Mouse (Mus musculus) left cerebral cortex, postnatal 36 days (tissue): ENCODE data around the gene Ctdsp2. TPM values are rescaled to one million over a fixed set of nuclear protein-coding genes. Genes with fewer than 3 reads are reported as not detected.
A peak's percentile ranks its signal among the peaks of the same experiment; 100 is the strongest.

Source experiments
- DNase-seq, 2 experiments: peaks; one replicate each; pipeline ENCODE4 v3.0.0; 2021 to 2022; ENCODE audit warnings: low spot score in 2 of 2, mixed read lengths in 1 of 2
- intact Hi-C: fragments of 180-260 bp; cut with DNase I; formaldehyde crosslinking; loops from one replicate; pipeline ENCODE4 v1.15.1; 2025
- total RNA-seq, 2 experiments: library from RNA; stranded (reverse); gene quantifications; 2 replicates each; pipeline ENCODE4 v1.2.3; 2021

Ctdsp2 gene
- total RNA-seq, 2 experiments from 2014 or later = 72.0 to 74.1 TPM

GRCm38 (mm10) chr10:126985579-126985978 lies 7.1 kb downstream of the Ctdsp2 start:
- intact Hi-C loops = no loop called here
- DNase-seq = no peak

DNA sequence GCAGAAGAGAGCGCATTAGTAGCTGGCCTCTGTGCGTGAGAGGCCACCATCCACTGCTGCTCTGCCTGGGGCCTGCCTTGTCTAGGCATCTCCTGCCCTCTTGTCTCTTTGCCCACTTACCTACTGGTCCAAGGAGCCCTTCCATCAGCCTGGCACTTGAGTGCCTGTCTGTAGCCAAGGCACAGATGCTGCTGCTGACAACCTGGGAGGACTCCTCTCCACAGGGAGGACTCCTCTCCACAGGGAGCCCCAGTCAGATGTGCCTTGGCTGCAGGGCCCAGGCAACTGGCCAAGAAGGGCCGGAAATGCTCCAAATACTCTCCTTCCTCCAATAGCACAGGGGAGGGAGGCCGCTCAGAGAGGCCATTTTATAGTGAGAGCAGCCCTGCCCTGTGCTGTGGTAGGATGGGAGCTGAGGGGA lies 8.0 kb downstream of the Ctdsp2 start:
- peak; percentile 60 to 69 for DNase-seq
- intact Hi-C loops = no loop called here

DNA sequence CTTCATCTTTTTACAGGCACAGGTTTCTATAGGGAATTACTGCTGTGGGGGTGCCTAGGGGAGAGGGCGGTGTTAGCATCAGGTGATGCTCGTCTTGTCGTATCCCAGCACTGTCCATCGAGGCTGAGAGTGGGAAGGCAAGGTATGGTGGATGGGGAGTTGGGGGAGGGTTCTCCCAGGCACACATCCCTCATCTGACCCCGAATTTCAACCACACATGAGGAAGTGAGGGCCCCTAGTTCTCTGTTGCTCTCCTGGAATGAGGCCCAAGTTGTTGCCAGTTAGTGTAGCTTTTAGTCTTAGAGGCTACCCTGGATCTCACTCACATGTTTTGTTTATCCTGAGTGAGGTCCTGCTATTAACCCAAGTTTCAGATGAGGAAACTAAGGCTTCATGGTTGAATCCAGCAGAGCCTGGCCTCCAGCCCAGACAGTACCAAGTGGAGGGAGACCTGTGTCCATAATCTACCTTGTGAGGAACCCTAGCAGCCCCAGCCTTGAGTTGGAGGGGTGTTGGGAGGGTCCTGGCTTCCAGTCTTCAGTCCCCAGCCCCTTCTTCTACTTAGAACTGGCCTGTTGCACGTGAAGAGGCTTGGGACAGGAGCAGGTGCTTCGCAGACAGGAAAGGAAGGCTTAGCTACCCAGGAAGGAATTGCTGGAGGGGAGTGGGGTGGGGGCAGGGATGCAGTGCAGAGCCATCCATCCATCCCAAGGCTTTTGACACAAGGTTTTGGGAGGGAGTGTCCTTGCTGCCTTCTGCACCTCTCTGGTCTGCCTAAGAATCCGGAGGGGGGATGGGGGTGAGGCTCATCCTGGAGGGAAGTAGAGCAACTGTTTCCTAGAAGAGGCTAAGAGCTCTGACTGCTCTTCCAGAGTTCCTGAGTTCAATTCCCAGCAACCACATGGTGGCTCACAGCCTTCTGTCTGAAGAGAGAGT lies 8.9 kb downstream of the Ctdsp2 start:
- intact Hi-C loops = no loop called here
- DNase-seq = no peak

GRCm38 (mm10) chr10:126988513-126989165 lies 10.1 kb downstream of the Ctdsp2 start:
- intact Hi-C loops = no loop called here
- DNase-seq = no peak

DNA sequence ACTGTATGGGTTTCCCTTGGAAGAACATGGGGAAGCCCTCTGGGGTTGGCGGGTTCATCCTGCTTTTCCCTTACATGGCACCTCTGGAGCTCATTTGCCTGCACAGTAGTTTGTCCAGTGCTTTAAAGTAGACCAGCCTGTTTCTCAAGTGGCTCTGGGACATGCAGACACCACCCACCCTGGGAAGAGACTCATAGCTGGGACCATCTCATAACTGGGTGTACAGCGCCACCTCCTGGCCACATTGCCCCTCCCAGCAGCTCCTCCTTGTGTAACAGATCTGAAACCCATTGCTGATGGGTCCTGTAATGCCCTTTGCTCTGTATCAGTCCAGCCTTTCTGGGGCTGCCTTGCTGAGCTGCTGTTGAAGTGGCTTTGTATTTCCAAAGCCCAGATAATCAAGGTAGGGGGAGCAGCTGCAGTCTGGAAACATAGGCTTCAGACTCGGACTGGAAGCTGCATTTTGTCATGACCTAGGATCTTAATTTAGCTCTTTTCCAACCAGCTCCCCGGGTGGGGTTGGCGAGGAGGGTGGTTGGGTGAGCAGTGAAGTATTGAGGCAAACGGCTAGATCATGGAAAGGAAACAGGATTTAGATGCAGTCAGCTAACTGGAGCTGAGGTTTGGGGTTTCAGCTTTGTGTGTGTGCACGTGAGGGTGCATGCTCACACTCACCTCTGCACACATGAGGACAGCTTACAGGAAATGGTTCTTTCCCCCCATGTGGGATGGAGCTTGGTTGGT lies 12.0 kb downstream of the Ctdsp2 start:
- DNase-seq = peak; percentile 72 to 82
- intact Hi-C loops = loop anchor here (1.0 kb wide), 1 partner anchor 71 kb away; no protein-coding TSS in a partner anchor

DNA sequence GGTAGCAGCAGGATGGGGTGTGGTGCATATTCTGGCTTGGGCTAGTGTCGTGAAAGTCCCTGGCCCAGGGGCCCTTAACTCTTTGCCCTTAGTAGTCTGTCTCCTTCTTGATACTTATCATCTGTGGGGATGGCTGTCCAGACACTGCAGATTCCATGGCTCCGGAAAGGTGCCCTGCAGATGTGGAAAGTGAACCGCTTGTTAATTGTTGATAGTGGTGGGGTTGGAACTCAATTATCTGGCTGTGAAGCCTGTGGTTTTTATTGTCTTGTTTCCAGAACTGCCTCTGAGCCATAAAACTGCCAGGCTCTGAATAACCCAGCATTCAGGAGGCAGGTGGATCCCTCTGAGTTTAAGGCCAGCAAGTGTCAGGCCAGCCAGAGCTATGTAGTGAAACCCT lies 13.2 kb downstream of the Ctdsp2 start:
- intact Hi-C loops = no loop called here
- DNase-seq = no peak

GRCm38 (mm10) chr10:126993621-126994020 lies 15.1 kb downstream of the Ctdsp2 start:
- DNase-seq = no peak
- intact Hi-C loops = no loop called here

GRCm38 (mm10) chr10:126997340-126998113 lies 19.0 kb downstream of the Ctdsp2 start:
- intact Hi-C loops = loop anchor here (5.0 kb wide), 1 partner anchor 35 kb away; the partner anchor contains the start of gene Tsfm
- no peak for DNase-seq

GRCm38 (mm10) chr10:127000529-127000928 lies 22.0 kb downstream of the Ctdsp2 start, which contains the start of gene Avil:
Gene Avil (plus strand): TSS chr10:127000709.
- intact Hi-C loops = no loop called here
- DNase-seq = no peak

- intact Hi-C loops = no loop called here
- no peak for DNase-seq
Observed at GRCm38 (mm10) chr10:127001297-127001696, 22.8 kb downstream of the Ctdsp2 start.

DNA sequence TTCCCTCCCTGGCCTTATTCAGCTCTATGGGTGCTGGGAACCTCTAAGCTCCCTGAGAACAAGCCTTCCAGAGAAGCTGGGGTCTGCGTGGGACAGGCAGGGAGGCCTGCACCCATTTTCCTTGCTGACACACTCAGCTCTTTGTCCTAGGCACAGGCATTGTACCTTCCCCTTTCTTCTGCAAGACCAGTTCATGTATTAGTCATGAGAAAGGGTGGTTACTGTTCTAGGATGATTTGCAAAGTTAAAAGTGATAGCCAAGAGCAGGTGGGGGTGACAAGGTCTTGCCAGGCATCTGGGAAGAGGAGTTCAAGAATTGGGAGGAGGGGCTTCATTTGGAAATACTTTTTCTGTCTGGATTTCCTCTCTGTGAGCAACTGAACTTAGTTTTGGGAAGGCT lies 23.5 kb downstream of the Ctdsp2 start:
- no peak for DNase-seq
- intact Hi-C loops = no loop called here

GRCm38 (mm10) chr10:127002765-127003164 lies 24.2 kb downstream of the Ctdsp2 start:
- DNase-seq = no peak
- intact Hi-C loops = no loop called here

DNA sequence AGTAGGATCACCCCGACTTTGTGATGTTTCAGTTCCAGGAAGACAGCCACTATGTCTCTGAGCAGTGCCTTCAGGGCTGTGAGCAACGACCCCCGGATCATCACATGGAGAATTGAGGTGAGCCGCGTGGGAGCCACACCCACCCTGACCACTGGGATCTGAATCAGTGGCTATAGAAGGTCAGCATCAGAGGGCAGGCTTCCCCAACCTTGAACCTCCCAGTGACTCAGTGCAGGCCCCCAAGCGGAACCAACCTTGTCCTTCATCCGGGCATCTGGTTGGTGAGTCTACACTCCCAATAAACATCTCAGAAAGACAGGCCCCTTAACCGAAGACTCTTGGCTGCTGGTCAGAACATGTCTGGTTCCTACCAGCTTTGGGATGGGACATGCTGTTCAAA lies 24.8 kb downstream of the Ctdsp2 start:
- DNase-seq = no peak
- intact Hi-C loops = no loop called here

- intact Hi-C loops = no loop called here
- DNase-seq = no peak
Observed at GRCm38 (mm10) chr10:127003806-127004205, 25.3 kb downstream of the Ctdsp2 start.

GRCm38 (mm10) chr10:127016488-127016887 lies 38.0 kb downstream of the Ctdsp2 start:
- no peak for DNase-seq
- intact Hi-C loops = no loop called here

DNA sequence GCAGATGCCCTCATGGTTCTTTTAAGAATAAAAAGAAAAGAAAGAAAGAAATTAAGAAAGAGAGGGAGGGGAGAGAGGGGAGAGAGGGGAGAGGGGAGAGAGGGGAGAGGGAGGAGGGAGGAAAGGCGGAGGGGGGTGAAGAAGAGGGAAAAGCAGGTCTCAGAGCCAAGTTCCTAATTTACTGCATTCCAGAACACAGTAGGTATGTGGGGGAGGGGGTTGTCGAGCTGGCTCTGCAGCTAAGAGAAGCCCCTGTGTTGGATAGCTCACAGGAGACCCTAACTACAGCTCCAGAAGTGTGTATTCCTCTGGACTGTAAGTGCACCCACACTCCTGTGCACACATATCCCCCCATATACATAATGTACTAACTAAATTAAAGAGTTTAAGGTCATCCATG lies 38.6 kb downstream of the Ctdsp2 start:
- intact Hi-C loops = no loop called here
- no peak for DNase-seq

DNA sequence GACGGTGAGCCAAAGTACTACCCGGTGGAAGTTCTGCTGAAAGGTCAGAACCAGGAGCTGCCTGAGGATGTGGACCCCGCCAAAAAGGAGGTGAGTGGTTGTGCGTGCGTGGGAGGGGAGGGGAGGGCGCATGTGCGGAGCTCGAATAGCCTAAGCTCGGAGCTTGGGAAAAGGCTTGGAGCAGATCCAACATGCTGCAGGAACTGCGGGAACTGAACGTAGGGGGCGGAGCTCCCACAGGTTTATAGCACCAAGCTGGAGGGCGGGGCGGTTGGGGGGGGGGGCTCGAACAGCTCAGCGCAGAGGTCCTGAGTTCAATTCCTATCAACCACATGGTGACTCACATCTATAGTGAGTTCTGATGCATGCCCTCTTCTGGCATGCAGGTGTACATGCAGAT lies 39.9 kb downstream of the Ctdsp2 start:
- intact Hi-C loops = no loop called here
- no peak for DNase-seq

GRCm38 (mm10) chr10:127030336-127031296 lies 52.1 kb downstream of the Ctdsp2 start, which contains the start of gene Tsfm:
Gene Tsfm (minus strand): TSS chr10:127030840.
- intact Hi-C loops = loop anchor here (1.0 to 5.0 kb wide), 3 partner anchors 33 to 111 kb away; no protein-coding TSS in a partner anchor
- peak; percentile 89 to 92 for DNase-seq
